Mouse (Mus musculus): ENCODE data around the gene Myadm. TPM values are rescaled to one million over a fixed set of nuclear protein-coding genes. Genes with fewer than 3 reads are reported as not detected.
"Not testable (repeated sequence)": the region's sequence is repeated elsewhere in the genome, so short reads cannot be mapped to it uniquely, and the experiment has no call there.

Myadm gene
- total RNA-seq, 2 experiments from 2014 or later: 3.2 to 12.8 TPM

DNA sequence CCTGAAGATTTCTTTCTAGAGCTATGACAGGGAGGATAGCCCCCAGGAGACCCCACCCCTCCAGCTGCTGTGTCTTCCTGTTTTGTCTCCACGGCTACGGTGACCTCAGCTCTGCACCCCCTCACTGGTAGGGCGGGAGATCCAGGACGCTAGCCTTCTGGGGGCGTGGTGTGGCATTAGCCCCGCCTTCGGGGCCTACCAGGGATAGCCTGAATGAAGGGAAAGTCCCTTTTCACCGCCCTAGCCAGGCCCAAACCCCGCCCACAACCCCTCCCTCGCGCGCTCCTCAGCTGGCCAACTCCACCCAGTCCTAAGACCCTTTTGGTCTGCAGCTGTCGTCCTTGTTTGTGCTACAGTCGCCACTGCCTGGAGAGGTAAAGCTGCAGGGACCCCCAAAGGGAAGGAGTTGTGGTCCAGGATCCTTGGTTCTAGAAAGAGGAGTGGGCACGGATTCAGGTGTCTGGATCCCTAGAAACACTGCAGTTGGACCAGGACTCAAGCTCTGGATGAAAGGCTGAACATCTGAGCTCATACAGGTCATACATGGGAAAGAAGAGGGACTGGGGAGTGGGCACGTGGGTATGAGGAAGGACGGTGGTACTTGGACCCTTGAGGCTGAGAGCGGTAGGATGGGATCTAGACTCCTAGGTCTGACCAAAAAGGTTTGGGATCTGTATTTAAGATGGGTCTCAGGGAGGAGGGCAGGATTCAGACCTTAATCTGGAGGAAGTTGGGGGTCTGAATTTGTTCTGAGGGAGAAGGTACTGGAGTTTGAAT, 1.6 kb downstream of the Myadm start:
- peak; percentile 79 for ATAC-seq (replicated peaks; ENCODE audit: poor library complexity)

DNA sequence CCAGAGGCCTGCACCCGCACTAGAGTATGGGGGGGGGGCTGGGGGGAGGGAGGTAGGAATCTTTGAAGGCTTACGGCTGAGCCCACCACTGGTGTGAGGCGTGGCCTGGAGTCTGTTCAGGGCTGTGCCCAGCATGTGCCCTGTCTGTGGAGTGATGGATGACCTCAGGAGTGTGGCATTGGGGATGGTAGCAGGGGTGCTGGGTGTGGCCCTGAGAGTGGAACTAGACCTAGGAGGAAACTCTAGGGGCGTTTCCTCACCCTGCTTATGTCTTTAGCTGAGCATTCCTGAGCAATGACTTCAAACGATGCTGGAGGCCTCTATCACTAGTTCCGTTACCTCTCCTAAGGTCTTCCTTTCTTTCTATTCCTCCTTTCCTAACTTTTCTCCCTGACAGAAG, 2.3 kb downstream of the Myadm start:
- ATAC-seq (replicated peaks; ENCODE audit: poor library complexity): no peak

DNA sequence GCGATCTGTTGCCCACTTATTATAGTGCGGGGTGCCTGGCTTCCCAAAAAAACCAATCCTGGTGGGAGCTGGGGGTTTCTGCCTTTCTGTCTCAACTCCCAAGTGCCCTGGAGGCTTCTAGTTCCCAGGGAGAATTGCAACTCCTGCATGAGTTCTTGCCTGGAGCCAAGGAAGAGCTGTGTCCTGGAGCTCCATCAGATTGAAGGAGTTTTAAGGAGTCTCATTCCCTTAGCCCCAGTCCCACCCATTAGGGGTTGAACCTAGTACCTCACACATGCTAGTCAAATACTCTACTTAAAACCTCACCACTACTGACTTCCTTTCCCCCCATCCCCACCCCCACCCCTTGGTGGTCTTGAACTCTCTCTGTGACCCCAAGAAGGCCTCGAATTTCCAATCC, 2.9 kb downstream of the Myadm start:
- no peak for ATAC-seq (replicated peaks; ENCODE audit: poor library complexity)

DNA sequence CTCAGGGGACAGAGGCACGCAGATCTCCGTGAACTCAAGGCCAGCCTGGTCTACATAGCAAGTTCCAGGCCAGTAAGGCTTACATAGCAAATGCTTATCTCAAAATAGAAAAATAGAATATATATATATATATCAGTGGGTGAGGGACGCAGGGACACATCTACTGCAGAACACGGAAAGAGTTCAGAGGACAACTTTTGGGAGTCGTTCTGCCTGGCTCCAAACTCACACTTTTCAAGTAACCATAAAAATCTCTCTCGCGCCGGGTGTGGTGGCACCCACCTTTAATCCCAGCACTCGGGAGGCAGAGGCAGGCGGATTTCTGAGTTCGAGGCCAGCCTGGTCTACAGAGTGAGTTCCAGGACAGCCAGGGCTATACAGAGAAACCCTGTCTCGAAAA, 3.4 kb downstream of the Myadm start:
- ATAC-seq (replicated peaks; ENCODE audit: poor library complexity): not testable (repeated sequence)

DNA sequence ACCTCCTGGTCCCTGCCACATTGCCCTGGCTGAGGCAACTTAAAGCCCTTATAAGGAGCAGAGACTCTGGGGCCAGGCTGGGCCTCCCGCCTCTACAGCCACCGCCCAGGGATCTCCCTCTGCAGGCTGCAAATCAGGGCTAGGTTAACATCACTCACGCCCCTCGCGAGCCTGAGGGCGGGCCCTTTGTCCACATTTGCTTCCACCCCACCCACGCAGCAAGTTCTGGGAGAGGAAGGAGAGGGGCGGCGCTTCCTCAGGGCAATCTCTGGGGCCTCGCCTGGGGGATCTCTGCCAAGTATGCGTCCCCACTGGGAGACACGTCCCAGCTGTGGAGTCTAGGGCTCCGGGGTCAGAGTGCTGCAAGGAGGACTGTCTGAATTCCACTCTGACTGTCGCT, 3.9 kb downstream of the Myadm start:
- ATAC-seq (replicated peaks; ENCODE audit: poor library complexity): peak; percentile 59

GRCm38 (mm10) chr7:3294794-3295193, 5.9 kb downstream of the Myadm start:
- no peak for ATAC-seq (replicated peaks; ENCODE audit: poor library complexity)

DNA sequence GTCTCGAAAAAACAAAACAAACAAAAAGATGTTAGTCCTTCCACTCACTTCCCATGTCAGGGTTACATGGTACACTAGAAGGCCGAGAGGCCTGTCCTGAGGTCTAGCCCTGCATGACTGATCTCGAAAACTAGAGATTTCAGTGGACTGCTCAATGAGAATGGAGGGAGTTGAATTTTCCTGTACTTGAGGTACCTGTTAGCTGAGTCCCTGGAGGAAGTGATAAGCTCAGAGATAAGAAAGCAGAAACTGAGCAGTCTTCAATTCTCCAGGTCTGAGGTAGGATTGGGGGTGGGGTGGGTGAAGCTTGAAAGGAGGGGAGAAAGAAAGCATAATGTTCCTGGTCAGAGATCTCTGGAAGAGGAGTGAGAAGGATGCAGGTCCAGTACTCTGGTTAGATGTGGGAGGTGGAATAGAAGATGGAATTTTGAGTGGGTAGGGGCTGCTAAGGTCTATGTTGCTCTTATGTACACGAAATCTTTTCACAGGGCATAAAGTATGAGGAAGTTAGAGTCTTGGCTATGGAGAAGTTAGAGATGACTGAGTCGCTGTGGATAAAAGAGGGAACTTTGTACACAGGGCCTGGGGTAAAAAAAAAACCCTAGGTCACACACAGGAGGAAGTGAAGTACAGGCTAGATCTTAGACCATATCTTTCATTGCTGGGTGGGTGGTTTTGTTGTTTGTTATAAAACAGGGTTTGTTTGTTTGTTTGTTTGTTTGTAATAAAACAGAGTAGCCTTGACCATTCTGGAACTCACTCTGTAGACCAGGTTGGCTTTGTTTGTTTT, 6.6 kb downstream of the Myadm start:
- ATAC-seq (replicated peaks; ENCODE audit: poor library complexity): peak; percentile 73

- ATAC-seq (replicated peaks; ENCODE audit: poor library complexity): no peak
These were observed 7.8 kb downstream of the Myadm start for GRCm38 (mm10) chr7:3296711-3297110.

GRCm38 (mm10) chr7:3299941-3300617, 11.2 kb downstream of the Myadm start:
- peak; percentile 42 for ATAC-seq (replicated peaks; ENCODE audit: poor library complexity)

- no peak for ATAC-seq (replicated peaks; ENCODE audit: poor library complexity)
These were observed 12.2 kb downstream of the Myadm start for GRCm38 (mm10) chr7:3300891-3301627.

DNA sequence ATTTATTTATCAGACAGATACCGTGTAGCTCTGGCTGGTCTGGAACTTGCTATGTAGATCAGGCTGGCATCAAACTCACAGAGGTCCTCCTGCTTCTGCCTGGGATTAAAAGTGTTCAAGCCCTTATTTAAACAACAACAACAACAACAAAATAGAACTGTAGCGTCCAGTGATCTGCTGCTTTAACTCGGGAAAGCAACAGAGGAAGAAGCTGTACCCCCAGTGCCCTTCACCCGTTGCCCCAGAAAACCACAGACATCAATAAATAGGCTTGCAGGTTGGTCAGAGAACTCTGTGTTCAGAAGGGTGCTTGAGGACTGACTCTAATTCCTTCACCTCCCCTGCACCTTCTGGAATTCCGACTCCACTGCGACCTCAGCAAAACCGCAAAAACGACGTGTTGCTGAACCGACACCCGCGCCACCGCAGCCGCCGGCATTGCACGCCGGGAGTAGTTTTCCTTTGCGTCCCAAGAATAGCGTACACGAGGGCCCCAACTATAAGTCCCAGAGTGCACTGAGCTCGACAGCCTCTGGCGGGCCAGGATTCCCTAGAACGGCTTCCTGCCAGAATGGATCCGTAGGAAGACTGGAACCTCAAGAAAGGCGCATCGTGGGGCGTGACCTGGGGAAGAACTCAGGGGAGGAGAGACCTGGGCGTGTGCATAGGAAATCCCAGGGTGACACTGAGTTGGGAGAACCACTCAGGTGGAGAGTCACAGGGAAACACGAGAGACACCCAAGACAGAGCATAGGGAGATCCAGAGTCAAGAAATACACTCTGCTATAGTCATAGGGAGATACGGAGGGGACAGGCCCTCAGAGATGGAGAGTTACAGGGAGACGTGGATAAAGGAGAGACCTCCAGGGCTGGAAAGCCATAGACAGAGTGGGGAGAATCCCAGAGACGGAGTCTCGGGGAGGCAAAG, 13.0 kb downstream of the Myadm start:
- ATAC-seq (replicated peaks; ENCODE audit: poor library complexity): 0 out of 2 replicates have a peak, but pooled peaks have one; percentile 5

- peak; percentile 40 for ATAC-seq (replicated peaks; ENCODE audit: poor library complexity)
These were observed 13.8 kb downstream of the Myadm start for GRCm38 (mm10) chr7:3302556-3303275.

GRCm38 (mm10) chr7:3303276-3303781, 14.4 kb downstream of the Myadm start:
- peak; percentile 32 for ATAC-seq (replicated peaks; ENCODE audit: poor library complexity)

DNA sequence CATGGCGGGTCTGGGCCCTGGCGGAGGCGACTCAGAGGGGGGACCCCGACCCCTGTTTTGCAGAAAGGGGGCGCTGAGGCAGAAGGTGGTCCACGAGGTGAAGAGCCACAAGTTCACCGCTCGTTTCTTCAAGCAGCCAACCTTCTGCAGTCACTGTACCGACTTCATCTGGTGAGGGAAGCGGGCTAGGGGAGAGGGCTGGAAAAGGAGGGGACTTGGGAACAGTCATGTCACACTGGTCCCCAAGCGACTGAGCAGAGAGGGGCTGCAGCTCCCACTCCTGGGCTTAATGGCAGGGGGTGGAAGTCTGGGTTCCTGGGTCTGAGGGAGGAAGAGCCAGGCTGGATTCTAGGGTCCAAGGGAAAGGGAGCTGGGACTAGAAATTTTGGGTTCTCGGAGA, 14.9 kb downstream of the Myadm start:
- ATAC-seq (replicated peaks; ENCODE audit: poor library complexity): no peak

GRCm38 (mm10) chr7:3304298-3304697, 15.4 kb downstream of the Myadm start:
- no peak for ATAC-seq (replicated peaks; ENCODE audit: poor library complexity)

DNA sequence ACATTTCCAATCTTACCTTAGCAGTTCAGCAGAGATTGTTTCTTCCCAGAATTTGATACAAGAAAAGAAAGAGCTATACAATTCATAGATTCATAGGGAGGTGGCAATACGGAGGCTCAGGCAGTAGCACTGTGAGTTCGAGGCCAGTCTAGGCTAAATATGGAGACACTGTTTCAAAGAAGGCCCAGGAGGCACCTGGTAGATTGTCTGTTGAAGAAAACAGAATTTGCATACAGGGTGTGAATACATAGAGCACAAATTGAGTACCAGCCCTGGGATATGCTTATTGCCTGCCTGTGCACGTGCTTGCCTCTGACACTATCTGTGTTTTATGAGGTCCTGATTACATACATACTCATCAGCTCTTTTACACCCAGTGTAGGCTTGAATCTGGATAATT, 17.5 kb downstream of the Myadm start:
- ATAC-seq (replicated peaks; ENCODE audit: poor library complexity): no peak

- no peak for ATAC-seq (replicated peaks; ENCODE audit: poor library complexity)
These were observed 19.8 kb downstream of the Myadm start for GRCm38 (mm10) chr7:3308646-3309045.

GRCm38 (mm10) chr7:3310233-3310632, 21.4 kb downstream of the Myadm start:
- ATAC-seq (replicated peaks; ENCODE audit: poor library complexity): no peak

- no peak for ATAC-seq (replicated peaks; ENCODE audit: poor library complexity)
These were observed 24.7 kb downstream of the Myadm start for GRCm38 (mm10) chr7:3313571-3313970.
